Mouse (Mus musculus): ENCODE measurements at regions not wholly inside any gene's neighbourhood (a gene's known extent, or its start where the extent isn't known, plus 50 kb on each side); places are given as distances from the start of the nearest gene placed in this dataset.

DNA sequence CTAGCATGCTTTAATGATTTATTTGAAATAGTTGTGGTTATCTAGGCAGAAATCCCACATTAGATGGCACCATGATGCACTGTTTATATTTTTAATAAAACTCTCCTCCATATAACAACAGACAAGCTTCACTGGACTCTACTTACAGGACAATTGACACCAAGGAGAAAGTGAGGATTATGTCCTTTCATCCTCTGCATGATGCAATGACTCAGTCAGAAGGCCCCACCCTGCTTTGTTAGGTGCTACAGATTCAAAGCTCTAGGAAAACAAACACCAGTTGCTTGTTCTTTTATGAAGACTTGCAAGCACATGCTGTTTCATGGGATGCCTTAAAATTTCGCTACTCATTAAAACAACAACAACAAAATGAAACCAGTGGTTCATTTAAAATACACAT is 950.3 kb downstream of the Efnb2 start:
- Histone ChIP-seq H3K27ac (ENCODE audit: control insufficient read depth, low read depth, low read length) (no peak overlapping the region), H3K9ac (ENCODE audit: control insufficient read depth, low read depth, low read length, poor library complexity, severe bottlenecking) (no peak overlapping the region), H3K9me3 (replicated peaks; ENCODE audit: insufficient read depth, low read length) (no peaks in the 10 kb centered on the region), H3K4me3 (ENCODE audit: control insufficient read depth in 1 of 2, insufficient read depth in 1 of 2, low read depth in 2 of 2, low read length in 2 of 2) (no peak overlapping the region), H3K79me2 (ENCODE audit: control insufficient read depth, insufficient read depth, low read length, poor library complexity) (no peaks in the 10 kb centered on the region), H3K36me3 (ENCODE audit: control insufficient read depth in 1 of 2, insufficient read depth in 2 of 2, low read length in 2 of 2) (no peaks in the 10 kb centered on the region), H3K4me1 (ENCODE audit: control insufficient read depth in 1 of 2, insufficient read depth in 2 of 2, low read length in 2 of 2) (no peaks in the 10 kb centered on the region), H3K27me3 (ENCODE audit: control insufficient read depth in 1 of 2, insufficient read depth in 2 of 2, low read length in 2 of 2) (no peaks in the 10 kb centered on the region)
- TF ChIP-seq JUND (IDR thresholded peaks at IDR 0.05; ENCODE audit: low read depth, low read length) (no peak), CTCF (IDR thresholded peaks at IDR 0.05 in 2 of 3, conservative IDR thresholded peaks at IDR 0.05 in 1 of 3; ENCODE audit: control insufficient read depth in 1 of 3, insufficient read depth in 1 of 3, low read depth in 2 of 3, low read length in 3 of 3, poor library complexity in 1 of 3, severe bottlenecking in 1 of 3) (no peak), UBTF (IDR thresholded peaks at IDR 0.05; ENCODE audit: borderline replicate concordance, insufficient read depth, low read depth, low read length) (no peak), HCFC1 (IDR thresholded peaks at IDR 0.05; ENCODE audit: low read depth, low read length) (no peak)
- DNase-seq (ENCODE audit: low read depth, low spot score): no peak

DNA sequence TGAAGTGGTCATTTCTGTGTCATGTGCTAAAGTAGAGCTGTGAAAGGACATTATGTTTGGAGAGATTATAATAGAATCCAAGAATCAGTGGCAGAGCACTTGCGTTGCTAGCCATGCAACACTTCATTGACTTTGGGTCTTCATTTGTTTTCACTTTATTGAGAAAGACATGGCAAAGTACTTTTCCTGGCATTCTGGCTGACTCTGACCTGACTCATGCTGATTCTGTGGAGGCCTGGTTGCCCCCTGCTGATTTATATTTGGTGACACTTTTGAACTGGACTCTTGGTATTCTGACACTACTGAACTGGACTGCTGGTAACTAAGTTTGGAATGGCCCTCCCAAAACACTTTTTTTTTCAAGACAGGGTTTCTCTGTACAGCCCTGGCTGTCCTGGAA is 951.6 kb downstream of the Efnb2 start:
- Histone ChIP-seq H3K9ac (ENCODE audit: control insufficient read depth, low read depth, low read length, poor library complexity, severe bottlenecking) (no peak overlapping the region), H3K36me3 (ENCODE audit: control insufficient read depth in 1 of 2, insufficient read depth in 2 of 2, low read length in 2 of 2) (no peaks in the 10 kb centered on the region), H3K4me1 (ENCODE audit: control insufficient read depth in 1 of 2, insufficient read depth in 2 of 2, low read length in 2 of 2) (no peaks in the 10 kb centered on the region), H3K27ac (ENCODE audit: control insufficient read depth, low read depth, low read length) (no peak overlapping the region), H3K9me3 (replicated peaks; ENCODE audit: insufficient read depth, low read length) (no peaks in the 10 kb centered on the region), H3K27me3 (ENCODE audit: control insufficient read depth in 1 of 2, insufficient read depth in 2 of 2, low read length in 2 of 2) (no peaks in the 10 kb centered on the region), H3K79me2 (ENCODE audit: control insufficient read depth, insufficient read depth, low read length, poor library complexity) (no peaks in the 10 kb centered on the region), H3K4me3 (ENCODE audit: control insufficient read depth in 1 of 2, insufficient read depth in 1 of 2, low read depth in 2 of 2, low read length in 2 of 2) (no peak overlapping the region)
- DNase-seq (ENCODE audit: low read depth, low spot score): no peak
- TF ChIP-seq RCOR1 (IDR thresholded peaks at IDR 0.05; ENCODE audit: low read depth, low read length): no peak
- no peak for TF ChIP-seq GABPA (IDR thresholded peaks at IDR 0.05; ENCODE audit: low read depth, low read length)
- TF ChIP-seq KAT2A (conservative IDR thresholded peaks at IDR 0.05; ENCODE audit: low read depth, low read length): no peak
- no peak for TF ChIP-seq MYC (IDR thresholded peaks at IDR 0.05; ENCODE audit: low read depth, low read length)
- TF ChIP-seq TCF12 (IDR thresholded peaks at IDR 0.05; ENCODE audit: low read depth, low read length): no peak
- TF ChIP-seq BHLHE40 (IDR thresholded peaks at IDR 0.05; ENCODE audit: borderline replicate concordance, low read depth, low read length): no peak
- TF ChIP-seq CHD1 (IDR thresholded peaks at IDR 0.05; ENCODE audit: low read depth, low read length): no peak
- no peak for TF ChIP-seq POLR2AphosphoS2 (IDR thresholded peaks at IDR 0.05; ENCODE audit: low read length)
- TF ChIP-seq GATA1 (IDR thresholded peaks at IDR 0.05; ENCODE audit: low read depth, low read length): no peak
- TF ChIP-seq UBTF (IDR thresholded peaks at IDR 0.05; ENCODE audit: borderline replicate concordance, insufficient read depth, low read depth, low read length): no peak
- TF ChIP-seq ZKSCAN1 (IDR thresholded peaks at IDR 0.05; ENCODE audit: low read depth, low read length): no peak
- TF ChIP-seq MEF2A (IDR thresholded peaks at IDR 0.05; ENCODE audit: extremely low read depth, insufficient replicate concordance, low read depth, low read length, poor library complexity, severe bottlenecking): no peak
- no peak for TF ChIP-seq POLR2AphosphoS5 (IDR thresholded peaks at IDR 0.05; ENCODE audit: borderline replicate concordance, low read depth, low read length)
- no peak for TF ChIP-seq CHD2 (IDR thresholded peaks at IDR 0.05; ENCODE audit: low read length)
- TF ChIP-seq TAL1 (IDR thresholded peaks at IDR 0.05; ENCODE audit: low read length): no peak
- no peak for TF ChIP-seq TBP (IDR thresholded peaks at IDR 0.05; ENCODE audit: low read depth, low read length)
- TF ChIP-seq ETS1 (IDR thresholded peaks at IDR 0.05; ENCODE audit: low read depth, low read length): no peak
- TF ChIP-seq MYB (IDR thresholded peaks at IDR 0.05; ENCODE audit: low read depth, low read length): no peak
